ENCODE assay signal across 12 mouse cellular contexts in the genomic region with DNA sequence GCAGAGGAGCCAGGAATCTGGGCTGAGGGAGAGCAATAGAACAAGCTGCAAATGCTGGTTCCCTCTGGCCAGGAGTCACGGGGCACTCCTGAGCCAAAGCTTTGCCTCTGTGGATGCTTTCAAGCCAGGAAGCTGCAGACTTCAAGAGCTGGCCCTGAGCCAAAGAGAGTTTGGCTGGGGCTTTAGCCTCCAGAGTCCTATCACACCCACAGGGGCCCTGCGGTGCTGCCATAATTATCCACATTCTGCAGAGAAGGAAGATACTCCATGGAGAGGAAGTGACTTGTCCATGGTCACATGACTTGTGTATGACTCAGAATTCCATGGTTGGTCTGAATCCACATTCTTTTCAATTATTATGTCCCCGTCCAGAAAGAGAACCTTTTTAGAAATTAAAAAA. TPM values are rescaled to one million over a fixed set of nuclear protein-coding genes. Genes with fewer than 3 reads are reported as not detected.
DNase-seq lines count a peak whose midpoint lies in the region; ATAC-seq lines count a peak whose summit lies in the region.
"Had no signal": no experiment of that assay in that cellular context is flagged by ENCODE, and none has a peak within 500 bp of the region (broad histone marks: within the 10 kb centered on the region; RNA-seq: fewer than 3 reads in every experiment).

No protein-coding gene starts in this region.

- H3K4me1 ChIP-seq in kidney, embryonic 15.5 days: 0 out of 2 replicates have a peak, but pooled peaks cover 3% of the 10 kb centered on the region
- H3K4me1 ChIP-seq: embryonic facial prominence, embryonic 15.5 days had no signal

- H3K4me3 ChIP-seq in kidney, embryonic 15.5 days (replicated peaks): no peak overlapping the region
- H3K4me3 ChIP-seq: embryonic facial prominence, embryonic 15.5 days; left cerebral cortex, adult 2 months had no signal

- H3K4me2 ChIP-seq in kidney, embryonic 15.5 days: no peak overlapping the region
- H3K4me2 ChIP-seq: embryonic facial prominence, embryonic 15.5 days had no signal

- H3K9me3 ChIP-seq in kidney, embryonic 15.5 days (replicated peaks): no peaks in the 10 kb centered on the region
- H3K9me3 ChIP-seq: embryonic facial prominence, embryonic 15.5 days had no signal

- no peak for ATAC-seq in kidney, embryonic 15.5 days (replicated peaks; ENCODE audit: low FRiP score)

- no peak overlapping the region for H3K9ac ChIP-seq in kidney, embryonic 15.5 days
- H3K9ac ChIP-seq: embryonic facial prominence, embryonic 15.5 days had no signal

- peak; percentile 13 for DNase-seq in adrenal gland, adult 2 months
- DNase-seq in adrenal gland, postnatal 4 days (ENCODE audit: low spot score in 2 of 2): no peak
- peak; percentile 49 for DNase-seq in kidney, postnatal 10 days
- DNase-seq in gastrocnemius, adult 8-10 months (ENCODE audit: low spot score in 2 of 2): peak; percentile 7 to 31
- DNase-seq in kidney, postnatal 36 days: peak; percentile 11 to 14
- DNase-seq in layer of hippocampus, postnatal 36 days: no peak
- DNase-seq in T-cell, adult 2 months (ENCODE audit: low spot score): no peak
- DNase-seq: thymus, adult 2 months had no signal

- no peaks in the 10 kb centered on the region for H3K36me3 ChIP-seq in kidney, embryonic 15.5 days
- H3K36me3 ChIP-seq: embryonic facial prominence, embryonic 15.5 days had no signal

- no peaks in the 10 kb centered on the region for H3K27me3 ChIP-seq in kidney, embryonic 15.5 days
- H3K27me3 ChIP-seq: embryonic facial prominence, embryonic 15.5 days had no signal

- WGBS in kidney, embryonic 15.5 days: 59% methylated on average over 3 of the region's 3 CpGs

- H3K27ac ChIP-seq in kidney, embryonic 15.5 days: no peak overlapping the region
- H3K27ac ChIP-seq: embryonic facial prominence, embryonic 15.5 days; left cerebral cortex, adult 2 months had no signal

RNA-seq across cellular contexts. Expression of a gene that starts 39.6 kb away (rescaled TPM):
- 1 to 10 TPM; 1.2 to 1.7 TPM for total RNA-seq in adrenal gland, adult 2 months (2021)
- 0.63 and 0.80 TPM in 2 replicates for polyA plus RNA-seq in adrenal gland, adult 2 months (2012; rRNA removed)
- 1 to 10 TPM; 1.2 to 2.1 TPM for total RNA-seq in adrenal gland, postnatal 4 days (2021)
- polyA plus RNA-seq in kidney, embryonic 15.5 days (2015; fragmentation: Nextera tagmentation; extraction: Ambion mirVana): 0.21 and 0.28 TPM in 2 replicates
- total RNA-seq in gastrocnemius, adult 8-10 months (2022): under 1 TPM; 0.16 to 0.31 (median 0.23) TPM
- 1 to 10 TPM; 3.3 to 5.1 TPM for total RNA-seq in layer of hippocampus, postnatal 36 days (2021)
- total RNA-seq: megakaryocyte progenitor cell, adult 5-6 weeks had no signal

Comparison
In these comparisons a context has a peak if more than half of its experiments do, and no peak if none do; other contexts are left out.
1. DNase-seq: peak in adrenal gland, adult 2 months (single experiment), kidney, postnatal 10 days (single experiment), gastrocnemius, adult 8-10 months (2 of 2) and kidney, postnatal 36 days (2 of 2); none in adrenal gland, postnatal 4 days (0 of 2), layer of hippocampus, postnatal 36 days (0 of 2) and T-cell, adult 2 months (single experiment).